Comparison of ENCODE assay signal across 8 mouse cellular contexts in the genomic region with DNA sequence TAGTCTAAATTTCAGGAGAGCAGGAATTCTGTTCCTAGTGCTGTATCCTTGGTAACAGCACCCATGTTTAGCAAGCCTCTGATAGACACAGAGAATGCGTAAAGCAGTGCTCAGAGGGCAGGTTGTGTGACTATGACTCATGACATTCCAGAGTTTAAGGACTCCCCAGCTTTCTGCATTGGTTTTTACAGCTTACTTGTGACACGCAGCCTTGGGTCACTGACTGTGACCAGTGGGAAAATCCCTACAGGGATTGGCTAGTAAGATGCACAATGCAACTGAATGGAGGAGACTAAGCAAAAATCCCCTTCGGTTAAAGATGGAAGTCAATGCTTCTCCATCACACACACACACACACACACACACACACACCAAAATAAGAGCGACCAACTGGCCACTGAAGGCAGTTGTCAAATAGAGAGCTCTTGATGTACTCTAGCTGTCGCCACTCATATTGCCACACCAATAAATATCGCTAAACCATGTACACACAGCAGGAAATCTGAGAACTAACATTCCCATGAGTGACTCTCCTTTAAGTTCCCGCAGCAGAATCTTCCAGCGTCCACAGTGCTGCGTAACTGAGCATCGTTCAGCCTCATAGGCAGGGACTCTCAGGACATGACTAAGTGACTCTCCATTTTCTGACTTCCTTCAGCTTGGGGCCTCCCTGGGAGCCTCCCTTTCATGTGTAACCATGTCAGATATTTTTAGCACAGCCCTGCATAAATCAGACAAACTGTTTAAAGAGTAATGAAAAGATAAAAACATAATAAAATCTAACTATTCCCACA.
DNase-seq lines count a peak whose midpoint lies in the region; ATAC-seq and TF ChIP-seq lines count a peak whose summit lies in the region.
"Had no signal": no experiment of that assay in that cellular context is flagged by ENCODE, and none has a peak within 500 bp of the region (broad histone marks: within the 10 kb centered on the region; RNA-seq: fewer than 3 reads in every experiment).

No protein-coding gene starts in this region.

- no peaks in the 10 kb centered on the region for H3K9me3 ChIP-seq in heart, postnatal 0 days (replicated peaks; ENCODE audit: control insufficient read depth, low read length)
- H3K9me3 ChIP-seq in kidney, embryonic 14.5 days (ENCODE audit: control insufficient read depth, low read length), result no peaks in the 10 kb centered on the region
- no peaks in the 10 kb centered on the region for H3K9me3 ChIP-seq in midbrain, embryonic 10.5 days (replicated peaks)
- H3K9me3 ChIP-seq: limb, embryonic 12.5 days had no signal

- peak; percentile 69 for ATAC-seq in heart, postnatal 0 days (ENCODE audit: insufficient read depth, low read depth)
- peak; percentile 82 for ATAC-seq in kidney, embryonic 14.5 days (ENCODE audit: low FRiP score, low TSS enrichment)

- H3K27ac ChIP-seq in heart, postnatal 0 days (ENCODE audit: low read depth), result no peak overlapping the region
- no peak overlapping the region for H3K27ac ChIP-seq in kidney, embryonic 14.5 days (ENCODE audit: low read depth, low read length)
- H3K27ac ChIP-seq in midbrain, embryonic 10.5 days (replicated peaks), result no peak overlapping the region
- H3K27ac ChIP-seq: limb, embryonic 12.5 days had no signal

- WGBS in heart, postnatal 0 days, result 27% methylated on average over 10 of the region's 10 CpGs
- 28% methylated on average over 10 of the region's 10 CpGs for WGBS in kidney, embryonic 14.5 days
- 84% methylated on average over 10 of the region's 10 CpGs for WGBS in midbrain, embryonic 10.5 days

- H3K4me2 ChIP-seq in heart, postnatal 0 days (ENCODE audit: low read depth, low read length), result peak overlapping the region; percentile 32; the same call in 1 of the 2 replicates
- no peak overlapping the region; the same call in 1 of the 2 replicates for H3K4me2 ChIP-seq in kidney, embryonic 14.5 days (replicated peaks; ENCODE audit: low read depth, low read length)
- H3K4me2 ChIP-seq: limb, embryonic 12.5 days had no signal

- TF ChIP-seq CTCF in heart, postnatal 0 days (IDR thresholded peaks at IDR 0.05; ENCODE audit: low read depth), result no peak

- H3K27me3 ChIP-seq in heart, postnatal 0 days (ENCODE audit: control insufficient read depth, insufficient read depth, low read length), result no peaks in the 10 kb centered on the region
- H3K27me3 ChIP-seq in kidney, embryonic 14.5 days (ENCODE audit: control insufficient read depth, insufficient read depth, low read length), result no peaks in the 10 kb centered on the region
- no peaks in the 10 kb centered on the region for H3K27me3 ChIP-seq in midbrain, embryonic 10.5 days (ENCODE audit: low read depth, poor library complexity, severe bottlenecking)
- H3K27me3 ChIP-seq: limb, embryonic 12.5 days had no signal

- intact Hi-C loops in heart, postnatal 25 days (cut with DNase I), result no loop called here

- no peak overlapping the region for H3K4me3 ChIP-seq in heart, postnatal 0 days (ENCODE audit: low read depth, low read length)
- no peak overlapping the region for H3K4me3 ChIP-seq in kidney, embryonic 14.5 days (ENCODE audit: low read length)
- H3K4me3 ChIP-seq in midbrain, embryonic 10.5 days, result no peak overlapping the region
- H3K4me3 ChIP-seq: limb, embryonic 12.5 days had no signal

- peak; percentile 31 for DNase-seq in heart, postnatal 0 days (ENCODE audit: low spot score)
- no peak for DNase-seq in heart, postnatal 25 days (ENCODE audit: low spot score)
- peak; percentile 8 for DNase-seq in adrenal gland, postnatal 10 days
- DNase-seq in mesoderm, embryonic 11.5 days (ENCODE audit: low read depth, low spot score), result peak; percentile 36
- DNase-seq in midbrain, embryonic 10.5 days (ENCODE audit: low spot score), result no peak
- DNase-seq in neural tube, embryonic 10.5 days (ENCODE audit: extremely low spot score, low spot score), result no peak

- TF ChIP-seq EP300 in heart, postnatal 0 days (IDR thresholded peaks at IDR 0.05; ENCODE audit: low read depth), result no peak

- H3K36me3 ChIP-seq in heart, postnatal 0 days (replicated peaks; ENCODE audit: control insufficient read depth, insufficient read depth, low read length), result no peaks in the 10 kb centered on the region
- no peaks in the 10 kb centered on the region for H3K36me3 ChIP-seq in kidney, embryonic 14.5 days (ENCODE audit: control insufficient read depth, insufficient read depth, low read length)
- no peaks in the 10 kb centered on the region for H3K36me3 ChIP-seq in midbrain, embryonic 10.5 days
- H3K36me3 ChIP-seq: limb, embryonic 12.5 days had no signal

- no peak overlapping the region for H3K9ac ChIP-seq in heart, postnatal 0 days (replicated peaks; ENCODE audit: low read depth, low read length)
- H3K9ac ChIP-seq in kidney, embryonic 14.5 days (ENCODE audit: low read depth, low read length), result no peak overlapping the region
- H3K9ac ChIP-seq: limb, embryonic 12.5 days had no signal

- H3K4me1 ChIP-seq in heart, postnatal 0 days (ENCODE audit: control insufficient read depth, insufficient read depth), result no peaks in the 10 kb centered on the region
- peaks cover 10% of the 10 kb centered on the region; the same call in 1 of the 2 replicates for H3K4me1 ChIP-seq in kidney, embryonic 14.5 days (ENCODE audit: control insufficient read depth, insufficient read depth, low read length)
- no peaks in the 10 kb centered on the region for H3K4me1 ChIP-seq in midbrain, embryonic 10.5 days
- H3K4me1 ChIP-seq: limb, embryonic 12.5 days had no signal

Comparison
In these comparisons a context has a peak if more than half of its experiments do, and no peak if none do; other contexts are left out.
1. DNase-seq: peak in heart, postnatal 0 days (single experiment), adrenal gland, postnatal 10 days (single experiment) and mesoderm, embryonic 11.5 days (single experiment); none in heart, postnatal 25 days (single experiment), midbrain, embryonic 10.5 days (single experiment) and neural tube, embryonic 10.5 days (single experiment).